Mouse (Mus musculus): ENCODE data around the gene Sik2. TPM values are rescaled to one million over a fixed set of nuclear protein-coding genes. Genes with fewer than 3 reads are reported as not detected.

Sik2 gene
- total RNA-seq, 4 experiments from 2014 or later = 22.2 to 28.0 (median 23.6) TPM

DNA sequence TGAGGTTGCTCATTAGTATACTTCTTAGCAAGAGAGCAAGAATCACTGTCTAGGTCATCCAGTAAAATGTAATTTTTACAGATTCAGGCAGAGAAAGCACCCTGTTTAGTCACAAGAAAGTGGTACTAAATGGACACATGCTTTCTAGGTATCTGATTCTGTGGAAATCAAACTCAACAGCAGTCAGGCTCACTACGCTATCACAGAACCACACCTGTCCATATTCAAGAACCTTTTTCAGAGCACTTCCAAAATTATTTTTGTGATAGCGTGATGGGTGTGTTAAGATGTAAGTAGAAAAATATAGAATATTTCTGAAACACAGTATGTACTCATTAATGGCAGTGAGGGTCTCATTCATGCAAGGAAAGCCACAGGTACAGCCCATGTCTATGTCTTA is 89.3 kb downstream of the Sik2 start:
- DNase-seq (ENCODE audit: low spot score) = no peak

DNA sequence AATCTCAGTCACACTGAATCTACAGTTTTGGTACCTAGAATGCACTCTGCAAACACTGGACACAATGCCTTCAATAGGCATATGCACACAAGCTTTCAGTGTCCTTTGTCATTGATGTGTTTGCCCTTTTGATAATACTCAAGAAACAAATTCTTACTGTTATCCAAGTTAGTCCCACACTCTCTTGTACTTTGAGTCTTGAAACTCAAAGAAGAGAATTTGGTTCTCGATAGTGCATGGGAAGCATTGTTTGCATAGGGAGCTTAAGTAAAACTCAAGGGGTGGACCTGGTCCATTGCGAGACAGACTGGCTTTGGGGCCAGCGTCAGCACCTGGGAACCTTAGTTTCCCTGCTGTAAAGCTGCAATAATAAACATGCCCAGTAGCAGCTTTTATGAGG is 90.7 kb downstream of the Sik2 start:
- DNase-seq (ENCODE audit: low spot score) = no peak

DNA sequence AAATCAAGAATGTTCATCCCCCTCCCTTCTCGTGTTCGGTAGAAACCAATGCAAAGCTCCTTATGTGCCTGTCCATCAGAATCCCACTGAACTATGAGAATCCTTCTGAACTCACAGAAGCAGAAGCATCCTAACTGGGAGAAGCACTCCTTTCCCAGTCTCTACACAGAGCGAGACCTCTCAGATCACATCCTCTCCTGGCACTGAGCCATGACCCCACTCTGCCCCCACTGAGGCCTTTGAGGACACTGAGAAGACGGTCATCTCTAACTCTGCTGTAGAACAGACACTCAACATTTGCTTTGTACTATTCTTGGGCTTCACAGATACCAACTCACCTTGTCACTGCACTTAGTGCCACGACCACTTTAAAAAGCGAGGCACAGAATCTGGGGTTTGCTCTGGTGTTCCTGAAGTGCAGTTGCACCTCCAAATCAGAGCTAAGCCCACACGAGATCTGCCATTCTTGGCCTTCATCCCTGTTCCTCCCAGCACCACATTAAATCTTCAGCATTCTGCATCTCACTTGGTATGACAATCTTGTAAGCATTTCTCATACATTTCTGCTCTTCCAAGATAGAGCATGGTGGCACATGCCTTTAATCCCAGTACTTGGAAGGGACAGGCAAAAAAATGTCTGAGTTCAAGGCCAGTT is 96.9 kb downstream of the Sik2 start:
- no peak for DNase-seq (ENCODE audit: low spot score)

DNA sequence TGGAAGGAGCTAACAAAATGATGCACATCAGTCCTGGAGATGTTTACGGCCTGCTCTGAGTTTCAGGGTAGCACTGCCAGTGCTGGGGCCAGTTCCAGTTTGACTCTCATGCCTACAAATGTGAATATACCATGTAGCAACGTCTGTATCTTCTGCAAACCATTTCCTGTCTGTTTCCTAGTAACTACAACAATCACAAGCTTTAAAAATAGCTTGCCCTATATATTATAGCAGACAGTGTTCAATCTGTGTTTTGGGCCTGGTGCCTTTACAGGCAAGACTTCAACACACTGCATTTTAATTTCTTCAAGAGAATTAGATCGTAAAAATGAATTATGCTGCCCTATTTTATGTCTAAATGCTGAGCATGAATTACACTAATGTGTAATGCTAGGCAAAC is 103.6 kb downstream of the Sik2 start:
- DNase-seq (ENCODE audit: low spot score) = no peak

DNA sequence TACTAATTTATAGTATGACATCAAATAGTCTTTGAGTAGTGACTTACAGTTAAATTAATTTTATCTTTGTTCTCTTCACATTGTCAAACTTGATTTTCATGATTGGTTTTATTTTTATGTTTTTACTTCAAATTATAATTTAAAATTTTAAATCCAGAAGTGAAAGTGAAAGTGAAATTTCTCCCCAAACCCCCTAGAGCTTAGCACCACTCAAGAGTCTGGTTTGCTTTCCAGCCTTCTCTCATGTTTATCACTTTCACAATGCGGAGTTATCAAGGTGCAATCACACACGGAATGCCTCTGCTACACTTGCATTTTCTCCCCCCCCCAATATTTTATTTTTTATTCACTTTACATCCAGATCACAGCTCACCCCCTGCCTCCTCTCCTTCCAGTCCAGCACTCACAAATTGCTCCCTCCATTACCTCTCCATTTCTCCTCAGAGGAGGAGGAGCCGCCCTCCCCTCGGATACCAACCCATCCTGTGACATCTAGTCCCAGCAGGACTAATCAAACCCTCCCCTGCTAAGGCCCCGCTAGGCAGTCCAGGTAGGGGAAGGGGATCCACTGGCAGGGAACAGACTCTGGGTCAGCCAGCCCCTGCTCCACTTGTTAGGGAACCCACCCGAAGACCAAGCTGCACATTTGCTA is 104.6 kb downstream of the Sik2 start:
- DNase-seq (ENCODE audit: low spot score) = no peak

DNA sequence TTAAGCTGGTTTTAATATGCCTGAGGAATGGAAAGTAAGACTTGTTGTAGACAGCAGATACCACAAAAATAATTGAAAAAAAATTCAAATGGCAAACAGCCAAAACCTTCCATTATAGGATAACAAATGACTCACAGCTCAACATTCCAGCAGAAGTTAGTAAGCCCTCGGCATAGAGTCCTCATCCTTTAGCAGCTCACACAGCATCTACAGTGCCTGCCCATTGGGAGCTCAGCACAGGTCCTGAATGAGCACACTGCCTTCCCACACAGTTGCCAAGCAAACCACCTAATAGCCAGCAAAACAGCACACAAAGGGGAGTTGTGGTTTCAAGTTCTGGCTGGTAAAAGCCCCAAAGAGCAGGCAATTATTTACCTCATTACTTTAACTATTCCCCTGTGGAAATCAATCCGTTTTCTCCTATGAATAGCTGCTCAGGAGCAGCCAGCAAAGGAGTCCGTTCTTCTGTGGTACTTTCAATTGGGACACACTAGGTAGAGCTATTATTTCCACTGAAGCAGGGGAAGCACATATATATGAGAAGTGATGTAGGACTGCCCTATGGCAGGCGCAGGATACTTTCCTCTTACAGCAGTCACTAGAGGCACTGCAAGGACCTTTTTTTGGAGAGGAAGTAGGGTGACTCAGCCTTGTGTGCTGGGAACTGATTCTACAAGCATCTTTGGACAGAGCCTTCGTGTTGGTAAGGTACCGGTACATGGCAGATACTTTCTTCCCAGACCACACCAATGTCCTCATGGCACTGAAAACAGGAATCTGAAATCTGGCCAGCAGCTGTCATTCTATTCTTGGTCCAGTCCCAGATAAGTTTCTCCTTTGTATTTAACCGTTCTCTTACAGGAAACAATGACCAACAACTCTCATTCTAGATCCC is 108.6 kb downstream of the Sik2 start:
- no peak for DNase-seq (ENCODE audit: low spot score)

DNA sequence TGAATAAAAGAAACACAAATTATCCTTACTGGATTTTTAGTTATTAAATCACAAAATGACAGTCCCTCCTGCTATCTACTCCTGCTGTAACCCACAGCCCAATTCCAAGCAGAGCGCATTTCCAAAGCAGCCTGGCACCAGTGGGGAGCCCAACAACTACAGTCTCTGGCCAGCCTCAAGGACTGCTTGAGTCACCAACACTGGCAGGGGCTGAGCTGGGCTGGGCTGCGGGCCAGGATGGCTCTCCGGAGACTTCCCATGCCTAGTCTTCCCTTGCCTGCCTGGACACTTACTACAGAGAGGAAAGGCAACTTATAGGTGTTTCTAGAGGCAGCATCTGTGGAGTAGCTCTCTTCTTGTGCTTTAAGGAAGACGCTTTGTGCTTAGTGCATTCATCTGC is 115.2 kb downstream of the Sik2 start:
- peak; percentile 69 for DNase-seq (ENCODE audit: low spot score)

DNA sequence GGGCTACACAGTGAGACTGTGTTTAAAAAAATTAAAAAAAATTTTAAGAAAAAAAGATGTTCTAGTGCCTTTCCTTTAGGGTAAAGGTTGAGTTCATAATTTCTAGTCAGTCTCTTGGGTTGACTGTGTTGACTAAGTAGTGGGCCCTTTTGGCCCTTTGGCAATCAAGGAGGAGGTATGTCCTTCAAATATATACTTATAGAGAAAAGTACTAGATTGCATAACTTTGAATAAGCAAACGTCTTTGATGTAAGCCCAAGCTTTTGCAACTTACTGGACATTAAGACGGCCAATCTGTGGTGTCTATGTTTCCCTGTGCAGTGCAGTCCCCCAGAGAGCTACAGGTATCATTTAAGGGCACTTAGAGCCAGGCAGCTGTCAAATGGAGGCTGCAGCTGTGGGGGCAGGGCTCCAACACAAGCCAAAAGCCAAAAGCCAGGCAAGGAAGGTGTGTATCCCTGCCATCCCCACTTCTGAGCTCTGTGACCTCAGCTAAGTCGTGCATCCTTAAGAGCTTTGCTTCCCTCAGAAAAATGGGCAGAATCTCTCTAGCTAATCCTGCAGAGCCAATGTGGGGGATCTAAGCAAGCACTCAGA is 118.3 kb downstream of the Sik2 start:
- DNase-seq (ENCODE audit: low spot score) = no peak

DNA sequence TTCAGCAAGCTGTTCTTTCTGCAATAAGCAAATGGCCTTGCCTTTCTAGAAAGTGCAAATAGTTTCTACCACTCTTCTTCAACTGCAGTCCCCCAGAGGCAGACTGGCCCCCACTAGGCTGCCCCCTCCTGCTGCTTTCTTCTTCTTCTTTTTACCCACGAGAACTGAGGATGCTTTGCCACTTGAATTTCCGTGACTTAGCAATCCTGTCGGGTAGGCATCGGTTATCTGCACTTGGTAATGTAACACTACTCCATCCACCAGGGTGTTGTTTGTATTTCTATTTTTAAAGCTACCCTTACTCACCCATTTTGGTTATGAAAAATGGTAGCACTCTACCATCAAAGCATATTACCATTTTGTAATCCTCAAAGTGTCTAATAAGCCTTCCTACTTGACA is 118.9 kb downstream of the Sik2 start:
- DNase-seq (ENCODE audit: low spot score) = no peak

DNA sequence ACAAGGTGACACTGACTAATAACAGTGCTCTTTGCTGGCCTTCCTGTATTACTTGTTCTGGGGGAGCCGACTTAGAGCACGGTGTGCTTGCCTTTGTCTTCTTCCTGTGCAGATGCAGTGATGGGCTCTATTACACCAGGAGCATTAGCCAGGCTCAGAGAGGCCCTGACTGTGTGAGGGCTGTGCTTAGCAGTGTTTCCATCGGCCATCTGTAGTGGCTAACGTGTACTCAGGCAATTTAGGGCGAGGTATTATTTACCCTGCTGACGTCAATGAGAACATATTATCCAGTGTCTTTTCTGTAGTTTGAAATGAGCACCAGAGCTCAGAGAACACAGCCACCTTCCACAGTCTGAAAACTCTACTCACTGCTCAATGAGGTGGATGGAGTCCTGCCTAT is 119.7 kb downstream of the Sik2 start:
- DNase-seq (ENCODE audit: low spot score) = no peak

DNA sequence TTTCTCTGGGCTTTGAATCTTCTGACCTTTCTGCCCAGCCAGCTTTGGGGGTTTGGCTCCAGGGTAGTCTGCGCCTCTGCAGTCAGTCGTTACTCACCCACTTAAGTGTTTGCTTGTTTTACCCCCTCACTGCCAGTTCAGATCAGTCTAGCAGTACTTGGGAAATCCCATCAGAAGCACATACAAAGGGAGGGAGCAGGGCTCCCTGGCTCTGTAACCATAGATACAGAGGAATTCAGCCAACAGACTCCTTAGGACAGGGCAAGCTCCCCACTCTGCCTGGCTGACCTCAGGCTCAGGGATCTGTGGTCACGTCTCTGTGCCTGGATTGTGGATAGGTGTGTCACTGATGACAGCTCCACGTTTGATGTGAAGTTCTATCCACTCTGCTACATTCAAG is 121.5 kb downstream of the Sik2 start:
- no peak for DNase-seq (ENCODE audit: low spot score)

DNA sequence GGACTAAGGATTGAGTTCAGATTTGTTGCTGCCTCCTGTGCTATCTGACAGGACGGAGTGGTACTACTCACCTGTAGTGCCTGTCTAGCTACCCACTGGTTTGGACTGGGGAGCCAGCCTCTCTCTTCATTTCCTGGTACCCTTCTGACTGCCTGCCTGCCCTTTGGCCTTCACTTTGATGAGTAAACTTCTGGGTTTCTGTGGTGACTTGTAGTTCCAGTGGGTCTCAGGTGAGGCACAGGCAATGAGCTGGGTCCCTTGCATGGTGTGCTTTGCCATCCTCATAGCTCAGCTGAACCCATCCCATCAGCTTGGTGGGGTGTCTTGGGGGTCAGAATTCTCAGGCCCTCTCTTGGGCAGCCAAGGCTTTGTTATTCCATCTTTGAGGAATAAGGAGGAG is 122.0 kb downstream of the Sik2 start:
- DNase-seq (ENCODE audit: low spot score) = no peak

DNA sequence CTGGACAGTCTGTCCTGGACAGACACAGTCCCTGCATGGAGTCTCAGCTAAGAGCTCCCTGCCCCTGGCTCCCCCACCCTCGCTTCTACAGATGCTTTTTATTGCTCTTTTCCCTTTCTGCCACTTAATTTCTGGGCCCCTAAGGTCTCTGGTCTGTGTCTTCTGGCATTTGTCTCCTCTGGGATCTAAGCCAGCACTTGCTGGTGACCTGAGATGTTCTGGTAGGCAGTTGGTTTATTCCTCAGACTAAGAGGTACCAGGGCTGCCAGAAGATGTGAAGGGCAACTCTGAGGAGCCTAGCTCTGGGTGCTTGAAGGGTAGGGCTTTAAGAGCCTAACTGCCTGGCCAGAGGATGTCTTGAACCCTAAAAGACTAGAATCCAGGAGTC is 123.3 kb downstream of the Sik2 start:
- no peak for DNase-seq (ENCODE audit: low spot score)

DNA sequence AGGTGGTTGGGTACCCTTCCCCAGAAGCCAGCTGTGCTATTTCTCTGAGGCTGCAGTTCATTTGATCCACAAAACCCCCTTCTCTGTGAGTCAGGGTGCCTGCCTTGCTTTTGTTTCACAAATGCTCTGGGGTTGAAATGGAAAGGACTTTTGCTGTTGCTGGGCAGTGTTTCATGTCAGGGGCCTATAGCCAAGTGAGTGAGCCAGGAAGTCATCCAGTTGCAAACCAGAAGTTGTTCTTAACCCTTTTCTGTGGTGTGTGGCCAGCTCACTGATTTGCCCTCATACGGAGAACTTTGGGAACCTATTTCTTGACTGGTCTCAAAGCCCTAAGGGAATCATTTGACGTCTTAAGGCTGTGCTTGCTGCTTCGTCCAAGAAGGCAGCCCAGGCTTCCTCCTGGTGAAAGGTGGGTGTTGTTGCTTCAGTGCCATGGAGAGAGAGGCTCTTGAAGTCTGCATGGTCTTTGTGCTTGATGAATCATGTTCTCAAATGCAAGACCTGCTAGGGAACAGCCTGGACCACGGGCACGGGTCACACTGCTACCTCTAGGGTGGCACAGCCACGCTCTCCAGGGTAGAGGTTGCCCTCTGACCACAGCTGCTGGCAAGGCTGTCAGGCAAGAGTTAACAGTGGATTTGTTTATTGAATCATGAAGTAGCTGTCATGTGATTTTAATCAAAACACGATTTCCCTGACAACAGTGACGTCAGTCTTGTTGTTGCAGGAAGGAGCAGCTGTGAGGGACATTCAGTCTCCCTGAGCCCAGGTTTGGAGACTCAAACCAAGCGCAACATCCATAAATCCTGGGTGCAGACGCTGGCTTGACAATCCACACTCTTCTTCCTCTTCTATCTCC is 123.9 kb downstream of the Sik2 start:
- DNase-seq (ENCODE audit: low spot score) = peak; percentile 87

DNA sequence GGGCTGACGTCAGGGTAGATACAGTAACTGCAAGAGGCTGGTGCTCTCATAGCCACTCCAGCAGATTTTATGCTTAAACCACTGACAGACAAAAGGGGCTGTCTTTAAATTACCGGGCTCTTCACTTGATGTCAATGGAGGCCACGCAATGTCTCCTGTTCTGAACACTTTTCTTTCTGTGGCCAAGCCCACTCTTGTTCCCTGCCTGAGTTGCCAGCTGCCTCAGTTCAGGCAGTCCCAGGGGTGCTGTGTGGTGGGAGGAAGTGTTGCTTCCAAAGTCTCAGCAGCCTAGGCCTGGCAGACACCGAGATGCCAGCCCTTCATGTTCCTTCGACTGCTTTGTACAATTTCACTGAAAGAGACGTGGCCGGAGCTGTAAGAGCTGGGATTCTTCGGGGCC is 124.8 kb downstream of the Sik2 start:
- DNase-seq (ENCODE audit: low spot score) = no peak

DNA sequence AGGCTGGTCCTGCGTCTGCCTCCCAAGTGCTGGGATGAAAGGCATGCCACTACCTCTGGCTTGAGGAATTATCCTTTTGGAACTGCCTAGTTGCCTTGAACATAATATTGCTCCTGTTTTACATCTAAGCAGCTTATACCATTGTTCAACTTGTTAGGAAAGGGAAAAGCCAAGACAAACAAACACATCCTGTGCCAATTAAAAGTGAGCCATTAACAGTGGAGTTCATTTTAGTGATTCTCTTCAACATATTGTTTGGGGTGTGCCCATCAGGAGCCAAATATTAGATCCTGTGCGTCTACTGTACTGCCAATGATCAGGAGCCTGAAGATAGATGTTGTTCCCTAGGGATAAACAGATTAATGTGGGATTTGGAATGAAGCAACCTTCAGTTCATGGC is 126.7 kb downstream of the Sik2 start:
- no peak for DNase-seq (ENCODE audit: low spot score)

DNA sequence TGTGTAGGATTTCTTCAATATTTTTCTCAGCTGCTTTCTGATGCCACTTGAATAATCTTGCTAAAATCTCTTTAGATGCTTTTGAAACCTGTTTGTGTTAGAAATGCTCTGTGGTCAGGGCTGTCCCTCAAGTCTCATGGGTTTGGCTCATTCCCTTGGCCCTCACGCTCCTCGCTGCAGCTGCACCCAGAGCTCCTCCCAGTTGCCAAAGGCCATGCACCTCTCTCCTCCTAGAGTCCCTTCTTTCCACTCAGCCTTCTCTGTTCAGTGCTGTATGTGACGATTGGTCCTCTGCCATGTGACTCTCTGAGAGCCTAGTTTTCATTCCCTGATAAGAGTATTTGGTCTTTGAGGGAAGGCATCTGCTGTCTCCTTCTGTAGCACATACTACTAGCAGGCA is 131.4 kb downstream of the Sik2 start:
- DNase-seq (ENCODE audit: low spot score) = no peak

DNA sequence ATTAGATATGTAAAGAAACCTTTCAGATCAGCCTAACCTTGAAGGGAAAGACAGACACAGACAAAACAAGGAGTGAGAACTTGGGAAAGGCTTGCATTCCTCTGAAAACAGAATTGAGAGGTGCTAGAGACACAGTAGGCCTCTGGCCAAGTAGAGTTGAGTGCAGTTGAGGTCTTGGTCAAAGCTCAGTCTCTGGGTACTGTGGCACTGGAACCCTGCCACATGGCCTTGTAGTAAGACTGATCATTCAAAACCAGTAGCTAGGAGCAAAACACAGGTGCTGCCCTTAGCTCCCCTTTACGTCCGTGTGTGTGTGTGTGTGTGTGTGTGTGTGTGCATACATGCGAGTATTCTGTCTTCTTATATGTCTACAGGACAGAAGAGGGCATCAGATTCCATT is 132.6 kb downstream of the Sik2 start:
- DNase-seq (ENCODE audit: low spot score) = no peak

DNA sequence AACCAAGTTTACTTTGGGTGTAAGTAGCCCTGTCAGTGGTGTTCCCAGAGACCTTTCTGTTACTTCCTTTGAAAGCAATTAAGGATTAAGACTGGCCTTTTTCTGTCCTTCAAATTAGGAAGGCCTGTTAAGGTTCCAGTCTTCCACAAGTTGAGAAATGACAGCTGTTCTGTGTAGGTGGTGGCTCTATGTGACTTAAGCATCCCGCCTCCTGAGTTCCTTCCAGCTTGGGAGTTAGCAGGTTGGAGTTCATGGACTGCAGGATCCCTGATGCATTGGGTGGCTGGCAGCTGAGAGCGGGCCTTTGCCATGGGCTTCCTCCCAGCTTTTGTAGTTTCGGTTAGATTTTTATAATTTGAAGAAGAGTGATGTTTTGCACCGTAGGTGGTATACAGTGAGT is 133.4 kb downstream of the Sik2 start:
- DNase-seq (ENCODE audit: low spot score) = no peak

DNA sequence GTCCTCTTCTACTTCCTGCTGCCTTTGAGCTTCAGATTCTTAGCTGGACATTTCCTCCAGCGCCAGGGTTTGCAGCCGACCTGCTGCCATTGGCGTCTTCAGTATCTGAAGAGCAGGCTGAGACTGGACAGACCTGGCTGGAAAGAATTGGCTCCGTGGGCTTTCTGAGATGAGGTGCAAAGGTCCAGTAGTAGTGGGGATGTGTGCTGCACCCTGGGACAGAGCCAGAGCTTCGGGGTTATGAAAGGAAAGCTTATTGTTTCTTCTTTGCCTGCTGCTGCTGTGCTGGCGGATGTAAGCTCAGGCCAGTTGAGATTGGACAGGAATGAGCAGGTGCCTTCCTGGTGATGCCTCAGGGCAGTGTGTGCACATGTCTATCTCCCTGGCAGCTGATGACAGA is 134.8 kb downstream of the Sik2 start:
- DNase-seq (ENCODE audit: low spot score) = no peak

DNA sequence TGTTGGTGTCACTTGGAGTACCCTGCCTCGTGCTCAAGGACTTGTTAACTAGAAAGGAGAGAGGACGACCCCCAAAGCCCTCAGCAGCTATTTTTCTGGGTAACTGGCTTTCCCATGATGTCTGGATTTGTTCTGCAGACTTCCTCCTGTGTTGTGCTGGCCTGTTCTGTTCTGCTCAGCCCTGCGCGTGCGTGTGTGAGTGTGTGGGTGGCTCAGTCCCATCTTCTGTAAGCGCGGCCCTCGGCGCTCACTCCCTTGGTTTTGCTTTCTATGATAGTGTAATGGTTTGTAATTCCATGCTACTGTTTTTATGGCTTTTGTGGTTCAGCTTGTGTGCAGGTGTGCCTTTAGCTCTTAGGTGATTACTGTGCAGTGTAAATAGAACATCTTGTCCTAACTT is 135.7 kb downstream of the Sik2 start:
- DNase-seq (ENCODE audit: low spot score) = no peak

DNA sequence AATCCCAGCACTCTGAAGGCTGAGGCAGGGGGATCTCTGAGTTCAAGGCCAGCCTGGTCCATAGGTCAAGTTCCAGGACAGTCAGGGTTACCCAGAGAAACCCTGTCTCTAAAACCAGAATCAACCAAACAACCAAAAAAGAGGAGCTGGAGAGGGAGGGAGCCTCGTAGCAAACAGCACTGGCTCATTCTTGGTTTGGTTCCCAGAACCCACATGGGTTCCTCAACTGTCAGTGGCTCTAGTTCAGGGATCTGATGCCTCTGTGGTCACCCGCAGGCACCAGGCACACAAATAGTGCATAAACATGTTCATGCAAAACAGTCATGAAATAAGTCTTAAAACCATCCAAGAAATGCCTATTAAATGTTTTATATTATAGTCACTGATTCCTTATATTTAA is 140.7 kb downstream of the Sik2 start:
- no peak for DNase-seq (ENCODE audit: low spot score)

Measured in heart, adult 8-10 months (tissue).